Mouse (Mus musculus) CH12.LX (cell line): ENCODE data around the gene Igfals.

ENCODE experiments used
- CTCF ChIP-seq, 2 experiments: IDR thresholded peaks in 1 of 2; conservative IDR thresholded peaks in 1 of 2; 2 replicates each; pipeline ENCODE4 v1.5.1; 2011 to 2012; ENCODE audit warnings: low read depth in 2 of 2, low read length in 2 of 2, improper control_type of control experiment in 1 of 2, inconsistent platforms in 1 of 2, mild to moderate bottlenecking in 1 of 2, moderate library complexity in 1 of 2
- EP300 ChIP-seq: IDR thresholded peaks from 2 replicates; pipeline ENCODE4 v1.6.1; 2011; ENCODE audit warnings: low read length, improper control_type of control experiment
- NELFE ChIP-seq: IDR thresholded peaks from 2 replicates; pipeline ENCODE4 v1.6.1; 2011; ENCODE audit warnings: low read depth, low read length, improper control_type of control experiment
- ZNF384 ChIP-seq: IDR thresholded peaks from 2 replicates; pipeline ENCODE4 v1.6.1; 2012; ENCODE audit warnings: low read depth, low read length, improper control_type of control experiment, inconsistent platforms

DNA sequence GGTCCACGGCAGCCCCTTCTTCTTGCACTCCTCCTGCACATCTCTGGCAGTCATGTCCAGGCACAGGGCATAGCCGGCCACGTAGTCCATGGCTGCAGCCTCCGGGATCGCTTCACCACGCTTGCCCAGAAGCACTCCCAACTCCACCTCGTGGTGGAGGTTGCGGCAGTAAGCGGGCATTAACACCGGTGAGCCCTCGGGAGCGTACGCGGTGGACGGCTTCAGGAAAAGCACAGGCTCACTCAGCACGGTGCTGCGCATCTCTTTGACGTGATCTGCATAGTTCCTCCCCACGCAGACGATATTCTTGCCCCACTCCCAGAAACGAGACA lies 16.1 kb upstream of the Igfals start:
- TF ChIP-seq ZNF384, result no peak
- TF ChIP-seq EP300, result no peak
- peak in 1 of 2 experiments; percentile 37; a peak in 2 of 4 replicates for TF ChIP-seq CTCF (conservative IDR thresholded peaks at IDR 0.05 in 1 of 2, IDR thresholded peaks at IDR 0.05 in 1 of 2; ENCODE audit: low read depth in 2 of 2, low read length in 2 of 2)
- no peak for TF ChIP-seq NELFE
